Mouse (Mus musculus) c-Kit-positive CD71-positive TER-119-positive erythroid progenitor cells, embryonic 14.5 days (primary cell): ENCODE data around the gene 9830107B12Rik.

Experiments used
- DNase-seq: peaks from one replicate; pipeline ENCODE4 v3.0.0-alpha.2; 2013; ENCODE audit warnings: low spot score

9830107B12Rik gene

DNA sequence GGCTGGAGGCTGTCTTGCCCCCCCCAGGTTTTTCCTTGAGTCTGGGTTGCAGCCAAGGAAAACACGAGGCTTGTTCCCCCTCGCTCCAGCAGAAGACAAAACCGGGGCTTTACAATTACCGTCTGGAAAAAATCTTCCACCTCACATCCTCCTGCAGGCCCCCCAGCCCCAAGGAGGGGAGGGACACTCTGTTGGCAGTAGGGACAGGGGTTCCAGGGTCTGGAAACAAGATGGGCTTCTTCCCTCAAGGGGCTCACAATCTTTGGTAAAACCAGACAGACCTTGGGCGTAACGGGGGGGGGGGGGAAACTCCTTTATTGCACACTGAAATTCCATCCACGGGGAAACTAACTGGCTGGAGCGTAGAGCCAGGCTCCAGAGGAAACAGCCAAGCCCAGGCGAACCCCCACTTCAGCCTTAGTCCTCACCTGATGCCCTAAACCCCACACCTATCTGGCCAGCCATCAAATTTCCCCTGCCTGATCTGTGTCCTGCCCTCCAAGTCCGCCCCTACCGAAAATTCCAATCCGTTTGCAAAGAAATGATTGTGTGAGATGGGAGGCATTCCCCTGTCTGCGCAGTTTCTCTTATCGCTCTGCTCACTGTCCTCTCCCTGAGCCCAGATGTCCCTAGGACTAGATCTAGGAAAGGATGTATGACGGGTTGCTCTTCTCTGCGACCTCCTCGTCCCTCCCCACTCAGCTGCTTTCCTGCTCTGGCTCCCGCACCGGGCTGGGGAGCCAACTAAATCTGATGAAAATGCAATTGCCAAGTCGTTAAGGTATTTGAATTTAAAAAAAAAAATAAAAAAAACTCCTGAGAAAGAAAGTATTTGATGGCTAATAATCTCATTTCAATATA, 51.0 kb downstream of the 9830107B12Rik start:
- no peak for DNase-seq

GRCm38 (mm10) chr17:48093286-48093817, 52.7 kb downstream of the 9830107B12Rik start:
- no peak for DNase-seq

GRCm38 (mm10) chr17:48090305-48090704, 55.8 kb downstream of the 9830107B12Rik start:
- DNase-seq: no peak

- DNase-seq: no peak
Measured at GRCm38 (mm10) chr17:48089446-48089845, 56.6 kb downstream of the 9830107B12Rik start.

- no peak for DNase-seq
Measured at GRCm38 (mm10) chr17:48089019-48089418, 57.0 kb downstream of the 9830107B12Rik start, which contains the start of gene 1700067P10Rik. TSS of gene 1700067P10Rik (plus strand) at chr17:48089319.

DNA sequence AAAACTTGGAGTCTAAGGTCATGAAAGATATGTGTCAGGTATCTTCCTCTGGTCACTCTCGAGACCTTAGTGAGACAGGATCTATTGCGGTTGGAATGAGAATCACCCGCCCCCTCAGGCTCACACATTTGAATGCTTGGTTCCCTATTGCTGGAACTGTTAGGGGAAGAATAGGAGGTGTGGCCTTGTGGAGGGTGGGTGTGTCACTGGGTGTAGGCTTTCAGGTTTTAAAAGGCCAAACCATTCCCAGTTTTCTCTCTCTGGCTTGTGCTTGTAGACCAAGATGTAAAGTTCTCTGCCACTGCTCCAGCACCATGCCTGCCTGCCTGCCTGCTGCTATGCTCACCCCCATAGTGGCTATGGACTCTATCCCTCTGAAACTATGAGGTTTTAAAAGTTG, 65.4 kb downstream of the 9830107B12Rik start:
- no peak for DNase-seq
